Comparison of ENCODE assay signal across 26 mouse cellular contexts in the genomic region with DNA sequence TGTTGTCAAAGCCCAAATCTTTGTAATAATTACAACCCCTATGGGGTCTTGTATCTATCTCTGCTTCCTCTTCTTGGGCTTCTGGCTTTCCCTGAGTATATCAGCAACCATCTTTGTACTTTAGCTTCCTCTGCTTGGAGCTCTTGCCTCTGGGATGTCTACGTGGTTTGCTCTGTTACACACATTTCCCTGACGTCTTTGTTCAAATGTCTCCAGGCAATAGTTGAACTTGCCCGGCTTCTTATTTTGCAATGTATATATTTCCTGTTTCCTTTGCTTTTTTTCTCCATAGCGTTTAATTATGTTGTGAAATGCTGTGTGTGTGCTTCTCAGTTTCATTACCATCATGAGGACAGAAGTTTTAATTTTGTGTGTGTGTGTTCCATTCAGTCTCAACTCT. TPM values are rescaled to one million over a fixed set of nuclear protein-coding genes. Genes with fewer than 3 reads are reported as not detected.
DNase-seq lines count a peak whose midpoint lies in the region; ATAC-seq and TF ChIP-seq lines count a peak whose summit lies in the region.
"Had no signal": no experiment of that assay in that cellular context is flagged by ENCODE, and none has a peak within 500 bp of the region (broad histone marks: within the 10 kb centered on the region; RNA-seq: fewer than 3 reads in every experiment).

No protein-coding gene starts in this region.

- H3K9me3 ChIP-seq in liver, embryonic 11.5 days (ENCODE audit: control insufficient read depth, low read length): no peaks in the 10 kb centered on the region
- H3K9me3 ChIP-seq: G1E; hindbrain, embryonic 10.5 days; hindbrain, embryonic 13.5 days had no signal

- H3K27me3 ChIP-seq in liver, adult 2 months (ENCODE audit: control insufficient read depth, insufficient read depth, low read length): no peaks in the 10 kb centered on the region
- H3K27me3 ChIP-seq in liver, embryonic 11.5 days (replicated peaks; ENCODE audit: control insufficient read depth, insufficient read depth, low read length): peaks cover 18% of the 10 kb centered on the region
- H3K27me3 ChIP-seq: CH12.LX, Patski had no signal

- no peaks in the 10 kb centered on the region for H3K36me3 ChIP-seq in liver, adult 2 months (ENCODE audit: control insufficient read depth, insufficient read depth, low read length)
- H3K36me3 ChIP-seq in liver, embryonic 11.5 days (ENCODE audit: control insufficient read depth, insufficient read depth, low read length): no peaks in the 10 kb centered on the region
- H3K36me3 ChIP-seq: G1E; hindbrain, embryonic 10.5 days; hindbrain, embryonic 13.5 days had no signal

- intact Hi-C loops in heart, postnatal 25 days (cut with DNase I): no loop called here

- H3K4me3 ChIP-seq in liver, adult 2 months (ENCODE audit: insufficient read depth, low read depth, low read length): no peak overlapping the region
- H3K4me3 ChIP-seq in liver, embryonic 11.5 days (ENCODE audit: low read depth, low read length): no peak overlapping the region
- H3K4me3 ChIP-seq: hindbrain, embryonic 10.5 days; hindbrain, embryonic 13.5 days had no signal

- no peaks in the 10 kb centered on the region for H3K79me2 ChIP-seq in liver, adult 2 months (ENCODE audit: control insufficient read depth, insufficient read depth, low read length)

- no peak for TF ChIP-seq CTCF in liver, adult 2 months (IDR thresholded peaks at IDR 0.05; ENCODE audit: low read depth, low read length)

- no peak overlapping the region for H3K4me2 ChIP-seq in liver, embryonic 11.5 days
- H3K4me2 ChIP-seq: heart, embryonic 11.5 days; hindbrain, embryonic 13.5 days had no signal

- no peak for TF ChIP-seq POLR2A in liver, adult 2 months (IDR thresholded peaks at IDR 0.05; ENCODE audit: extremely low read depth, insufficient read depth, low read length)

- ATAC-seq in liver, embryonic 11.5 days (replicated peaks; ENCODE audit: low FRiP score): no peak
- peak; percentile 95 for ATAC-seq in granulocyte monocyte progenitor cell, adult 5-6 weeks (replicated peaks; ENCODE audit: poor library complexity, severe bottlenecking)
- ATAC-seq: forebrain, embryonic 14.5 days; hindbrain, embryonic 16.5 days; Patski had no signal

- peak; percentile 19 for DNase-seq in liver, adult 2 months (ENCODE audit: extremely low read depth, low read depth, low spot score)
- no peak for DNase-seq in liver, embryonic 11.5 days (ENCODE audit: low spot score)
- DNase-seq in lung, postnatal 36 days: peak; percentile 40
- no peak for DNase-seq in lung, postnatal 25 days (ENCODE audit: low spot score)
- no peak for DNase-seq in spleen, postnatal 10 days (ENCODE audit: low spot score in 2 of 2)
- DNase-seq in heart, postnatal 25 days (ENCODE audit: low spot score): no peak
- DNase-seq in kidney, postnatal 4 days: no peak
- DNase-seq: adrenal gland, adult 2 months; adrenal gland, postnatal 14 days; B cell, adult 2 months; cerebellum, adult 11 months; cerebellum, adult 2 months; cerebellum, adult 9-11 months; cerebellum, postnatal 25 days; gastrocnemius, postnatal 25 days; heart, adult 11 months; heart, postnatal 36 days had no signal

- H3K27ac ChIP-seq in liver, adult 2 months (replicated peaks; ENCODE audit: insufficient read depth, low read depth, low read length): no peak overlapping the region
- no peak overlapping the region for H3K27ac ChIP-seq in liver, embryonic 11.5 days (ENCODE audit: low read depth, low read length)
- H3K27ac ChIP-seq: hindbrain, embryonic 10.5 days; hindbrain, embryonic 13.5 days had no signal

- H3K4me1 ChIP-seq in liver, adult 2 months (ENCODE audit: control insufficient read depth, insufficient read depth, low read length): no peaks in the 10 kb centered on the region
- H3K4me1 ChIP-seq in liver, embryonic 11.5 days (replicated peaks; ENCODE audit: control insufficient read depth, insufficient read depth, low read length): no peaks in the 10 kb centered on the region; the same call in 1 of the 2 replicates

- no peak overlapping the region for H3K9ac ChIP-seq in liver, adult 2 months (ENCODE audit: low read depth, low read length)
- H3K9ac ChIP-seq in liver, embryonic 11.5 days (ENCODE audit: low read depth, low read length): no peak overlapping the region
- H3K9ac ChIP-seq: hindbrain, embryonic 13.5 days had no signal

- WGBS in liver, adult 2 months: 79% methylated on average over 4 of the region's 4 CpGs
- WGBS in liver, embryonic 11.5 days: 55% methylated on average over 4 of the region's 4 CpGs

RNA-seq across cellular contexts. Expression of gene Lepr, which starts 4.5 kb away (rescaled TPM):
- 17.1 and 24.6 TPM in 2 replicates for total RNA-seq in liver, adult 2 months (2014; rRNA removed)
- 0.36 and 0.89 TPM in 2 replicates for polyA plus RNA-seq in liver, adult 2 months (2012; rRNA removed)
- 0.43 and 0.91 TPM in 2 replicates for polyA plus RNA-seq in liver, embryonic 11.5 days (2014; fragmentation: Nextera tagmentation; extraction: Ambion mirVana)
- total RNA-seq in granulocyte monocyte progenitor cell, adult 5-6 weeks (2014; fragmentation: Nextera tagmentation): not detected in 2 replicates
- 0.17 TPM in 1 of 2 replicates, not detected in the other for total RNA-seq in granulocyte monocyte progenitor cell, adult 5-6 weeks (2017)
- total RNA-seq in heart, postnatal 25 days (2021): 1 to 10 TPM; 4.2 to 7.1 TPM
- total RNA-seq: CH12.LX had no signal
- polyA plus RNA-seq: G1E had no signal

Comparison
In these comparisons a context has a peak if more than half of its experiments do, and no peak if none do; other contexts are left out.
1. DNase-seq: peak in liver, adult 2 months (single experiment) and lung, postnatal 36 days (single experiment); none in liver, embryonic 11.5 days (single experiment), lung, postnatal 25 days (single experiment), spleen, postnatal 10 days (0 of 2), heart, postnatal 25 days (single experiment) and kidney, postnatal 4 days (0 of 2).
2. RNA of gene Lepr, which starts 4.5 kb away (total RNA-seq): 17.1 to 24.6 TPM in liver, adult 2 months and 4.2 to 7.1 TPM in heart, postnatal 25 days; 0.17 TPM in granulocyte monocyte progenitor cell, adult 5-6 weeks; every median in the first group is over 4 times any median in the second.